Mouse (Mus musculus) ES-E14 (cell line): ENCODE results near the gene Serping1. TPM values are rescaled to one million over a fixed set of nuclear protein-coding genes. Genes with fewer than 3 reads are reported as not detected.

Experiments
- DNase-seq: peaks from one replicate; pipeline ENCODE4 v3.0.0-alpha.2; 2013; ENCODE audit warnings: low read depth, low spot score
- H3K27ac ChIP-seq: 2 replicates; pipeline ENCODE4 v1.5.1; 2012; ENCODE audit warnings: low read depth, mild to moderate bottlenecking, low read length, moderate library complexity, mixed read lengths; ENCODE audit not compliant: poor library complexity, insufficient read depth, severe bottlenecking
- H3K36me3 ChIP-seq: 2 replicates; pipeline ENCODE4 v1.6.1; 2012; ENCODE audit warnings: mild to moderate bottlenecking, low read length, moderate library complexity, mixed read lengths; ENCODE audit not compliant: control insufficient read depth, poor library complexity, insufficient read depth, severe bottlenecking
- H3K4me1 ChIP-seq, 2 experiments: fragments of 150-350 bp in 1 of 2; sonication (generic) in 1 of 2; 2 replicates each; pipeline ENCODE4 v1.6.1; 2012; ENCODE audit warnings: low read length in 2 of 2, mild to moderate bottlenecking in 1 of 2, mixed read lengths in 1 of 2; ENCODE audit not compliant: control insufficient read depth in 2 of 2, insufficient read depth in 2 of 2, poor library complexity in 1 of 2
- H3K4me3 ChIP-seq, 2 experiments: fragments of 150-350 bp in 1 of 2; sonication (generic) in 1 of 2; 2 replicates each; pipeline ENCODE4 v1.5.1; 2012; ENCODE audit warnings: low read length in 2 of 2, low read depth in 1 of 2, mild to moderate bottlenecking in 1 of 2, mixed read lengths in 1 of 2; ENCODE audit not compliant: insufficient read depth in 1 of 2, poor library complexity in 1 of 2, severe bottlenecking in 1 of 2
- H3K9ac ChIP-seq: 2 replicates; pipeline ENCODE4 v1.6.1; 2012; ENCODE audit warnings: low read depth, mild to moderate bottlenecking, low read length, mixed read lengths; ENCODE audit not compliant: poor library complexity, insufficient read depth, severe bottlenecking
- H3K9me3 ChIP-seq: fragments of 150-350 bp; sonication (generic); 2 replicates; pipeline ENCODE4 v1.6.1; 2012; ENCODE audit warnings: low read depth, mild to moderate bottlenecking, low read length; ENCODE audit not compliant: control insufficient read depth, insufficient read depth
- CHD2 ChIP-seq: IDR thresholded peaks from 2 replicates; pipeline ENCODE4 v1.6.1; 2014; ENCODE audit warnings: mild to moderate bottlenecking, low read depth, low read length, inconsistent platforms
- HCFC1 ChIP-seq: IDR thresholded peaks from 2 replicates; pipeline ENCODE4 v1.6.1; 2012; ENCODE audit warnings: low read length, inconsistent platforms, borderline replicate concordance; ENCODE audit not compliant: insufficient read depth
- MAFK ChIP-seq: IDR thresholded peaks from 2 replicates; pipeline ENCODE4 v1.6.1; 2014; ENCODE audit warnings: mild to moderate bottlenecking, low read depth, low read length, inconsistent platforms; ENCODE audit not compliant: insufficient read depth
- ZC3H11A ChIP-seq: IDR thresholded peaks from 2 replicates; pipeline ENCODE4 v1.6.1; 2012; ENCODE audit warnings: low read depth, mild to moderate bottlenecking, inconsistent platforms, low read length, borderline replicate concordance
- ZNF384 ChIP-seq: IDR thresholded peaks from 2 replicates; pipeline ENCODE4 v1.6.1; 2012; ENCODE audit warnings: low read depth, low read length, inconsistent platforms
- in situ Hi-C, 2 experiments: fragments of 600-800 bp; cut with MboI; formaldehyde crosslinking; loops; one replicate each; pipeline ENCODE4 v1.15.1; 2025; ENCODE audit warnings: low sequenced_read_pairs in 2 of 2, inconsistent platforms in 1 of 2; ENCODE audit not compliant: unreplicated experiment in 2 of 2
- total RNA-seq: library from RNA; depleted of rRNA; stranded (reverse); fragments of 300-350 nt; gene quantifications from 2 replicates; pipeline ENCODE4 v1.2.3, GENCODE M21; 2012; rRNA removed

Serping1 gene
- 6.3 and 12.2 TPM in 2 replicates for total RNA-seq

DNA sequence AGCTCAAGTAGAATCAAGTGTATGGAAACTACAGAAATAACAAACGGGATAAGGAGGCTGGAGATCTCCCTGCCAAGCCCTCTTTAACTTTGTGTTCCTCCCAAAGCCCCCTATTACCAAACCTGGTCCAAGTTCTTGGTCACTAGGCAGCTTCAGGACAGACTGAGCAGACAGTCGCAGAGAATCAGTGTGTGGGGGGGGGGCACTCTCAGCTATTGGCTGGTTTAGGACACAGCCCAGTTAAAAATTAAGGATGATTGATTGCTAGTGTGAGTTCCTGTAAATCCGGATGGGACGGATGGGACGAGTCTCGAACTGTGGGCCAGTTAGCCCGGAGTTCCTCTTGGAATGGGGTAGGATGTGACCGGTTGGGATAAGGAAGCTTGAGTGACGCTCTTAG, at the start of gene Serping1:
Serping1 (minus strand) TSS at position 204 of the 400 bp plus-strand sequence.
- Histone ChIP-seq H3K27ac (peak within 1 kb of the TSS; percentile 61; the same call in 1 of the 2 replicates), H3K9me3 (no peaks in the 10 kb centered on the region), H3K36me3 (no peaks in the 10 kb centered on the region), H3K4me3 (peak within 1 kb of the TSS; percentile 15 to 48), H3K4me1 (peaks cover 3 to 10% of the 10 kb centered on the region in 2 experiments; a peak in 1 of 4 replicates), H3K9ac (peak within 1 kb of the TSS; percentile 42; the same call in 1 of the 2 replicates)
- no peak for TF ChIP-seq MAFK
- DNase-seq: no peak
- in situ Hi-C loops: no loop called here

- no peaks in the 10 kb centered on the region for H3K36me3 ChIP-seq
- H3K27ac ChIP-seq: no peak overlapping the region
- TF ChIP-seq ZC3H11A (no peak), CHD2 (no peak), ZNF384 (no peak), MAFK (no peak), HCFC1 (no peak)
- no peak overlapping the region for H3K9ac ChIP-seq
- H3K9me3 ChIP-seq: no peaks in the 10 kb centered on the region
- H3K4me3 ChIP-seq: no peak overlapping the region
- peaks cover 0 to 2% of the 10 kb centered on the region in 2 experiments; a peak in 1 of 4 replicates for H3K4me1 ChIP-seq
- in situ Hi-C loops: no loop called here
- DNase-seq: no peak
These were observed 48.0 kb upstream of the Serping1 start for GRCm38 (mm10) chr2:84823237-84823636.

- H3K36me3 ChIP-seq: no peaks in the 10 kb centered on the region
- no peak for DNase-seq
- peaks cover 0 to 2% of the 10 kb centered on the region in 2 experiments; a peak in 1 of 4 replicates for H3K4me1 ChIP-seq
- no peak within 1 kb of the TSS for H3K9ac ChIP-seq
- H3K27ac ChIP-seq: no peak within 1 kb of the TSS
- in situ Hi-C loops: no loop called here
- no peaks in the 10 kb centered on the region for H3K9me3 ChIP-seq
- no peak for TF ChIP-seq ZNF384
- TF ChIP-seq HCFC1: no peak
- no peak for TF ChIP-seq CHD2
- TF ChIP-seq MAFK: no peak
- no peak for TF ChIP-seq ZC3H11A
- H3K4me3 ChIP-seq: no peak within 1 kb of the TSS
These were observed 47.3 kb upstream of the Serping1 start, which contains the start of gene Smtnl1 for GRCm38 (mm10) chr2:84822552-84822951. Gene Smtnl1 (minus strand): TSS chr2:84822652.

GRCm38 (mm10) chr2:84819861-84820260, 44.6 kb upstream of the Serping1 start:
- no peaks in the 10 kb centered on the region for H3K36me3 ChIP-seq
- H3K4me1 ChIP-seq: 0 out of 4 replicates have a peak, but pooled peaks cover 0 to 2% of the 10 kb centered on the region in 2 experiments
- in situ Hi-C loops: no loop called here
- no peak overlapping the region for H3K9ac ChIP-seq
- no peak for DNase-seq
- H3K4me3 ChIP-seq: no peak overlapping the region
- H3K27ac ChIP-seq: no peak overlapping the region
- no peak for TF ChIP-seq ZC3H11A
- no peaks in the 10 kb centered on the region for H3K9me3 ChIP-seq

GRCm38 (mm10) chr2:84812676-84813075, 37.4 kb upstream of the Serping1 start:
- H3K9me3 ChIP-seq: no peaks in the 10 kb centered on the region
- in situ Hi-C loops: no loop called here
- no peak for DNase-seq
- 0 out of 2 replicates have a peak, but pooled peaks cover 2% of the 10 kb centered on the region for H3K36me3 ChIP-seq
- 0 out of 4 replicates have a peak, but pooled peaks cover 0 to 2% of the 10 kb centered on the region in 2 experiments for H3K4me1 ChIP-seq
- no peak for TF ChIP-seq HCFC1
- no peak for TF ChIP-seq ZNF384
- no peak for TF ChIP-seq CHD2
- TF ChIP-seq MAFK: no peak
- no peak for TF ChIP-seq ZC3H11A
- H3K27ac ChIP-seq: no peak overlapping the region
- H3K9ac ChIP-seq: no peak overlapping the region
- no peak overlapping the region for H3K4me3 ChIP-seq
